Mouse (Mus musculus): ENCODE measurements around the gene Gm49369. TPM values are rescaled to one million over a fixed set of nuclear protein-coding genes. Genes with fewer than 3 reads are reported as not detected.

The Gm49369 gene
- polyA plus RNA-seq, 1 experiment from 2014 or later = 3.0 TPM

Other genes with a start within 250 kb of the Gm49369 start
- not detected in 2 replicates for gene Gm39115, start 246.6 kb downstream of the Gm49369 start, polyA plus RNA-seq (2015; fragmentation: Nextera tagmentation; extraction: Ambion mirVana)
- gene Gm45337, start 238.1 kb downstream of the Gm49369 start, polyA plus RNA-seq (2015; fragmentation: Nextera tagmentation; extraction: Ambion mirVana) = not detected in 2 replicates
- not detected in 2 replicates for gene Gm29735, start 225.6 kb downstream of the Gm49369 start, polyA plus RNA-seq (2015; fragmentation: Nextera tagmentation; extraction: Ambion mirVana)
- not detected in 2 replicates for gene Gm4553, start 216.9 kb downstream of the Gm49369 start, polyA plus RNA-seq (2015; fragmentation: Nextera tagmentation; extraction: Ambion mirVana)
- gene Krtap5-2, start 206.7 kb downstream of the Gm49369 start, polyA plus RNA-seq (2015; fragmentation: Nextera tagmentation; extraction: Ambion mirVana) = not detected in 2 replicates
- gene Gm10153, start 192.3 kb downstream of the Gm49369 start, polyA plus RNA-seq (2015; fragmentation: Nextera tagmentation; extraction: Ambion mirVana) = not detected in 2 replicates
- not detected in 2 replicates for gene Krtap5-3, start 181.3 kb downstream of the Gm49369 start, polyA plus RNA-seq (2015; fragmentation: Nextera tagmentation; extraction: Ambion mirVana)
- gene Gm7579, start 170.8 kb downstream of the Gm49369 start, polyA plus RNA-seq (2015; fragmentation: Nextera tagmentation; extraction: Ambion mirVana) = not detected in 2 replicates
- not detected in 2 replicates for gene Krtap5-5, start 152.7 kb downstream of the Gm49369 start, polyA plus RNA-seq (2015; fragmentation: Nextera tagmentation; extraction: Ambion mirVana)
- not detected in 2 replicates for gene Gm40460, start 141.6 kb downstream of the Gm49369 start, polyA plus RNA-seq (2015; fragmentation: Nextera tagmentation; extraction: Ambion mirVana)
- gene Gm2431, start 124.3 kb downstream of the Gm49369 start, polyA plus RNA-seq (2015; fragmentation: Nextera tagmentation; extraction: Ambion mirVana) = not detected in 2 replicates
- not detected in 2 replicates for gene Gm4559, start 108.3 kb downstream of the Gm49369 start, polyA plus RNA-seq (2015; fragmentation: Nextera tagmentation; extraction: Ambion mirVana)
- gene Krtap5-1, start 85.5 kb downstream of the Gm49369 start, polyA plus RNA-seq (2015; fragmentation: Nextera tagmentation; extraction: Ambion mirVana) = not detected in 2 replicates
- gene Krtap5-4, start 79.1 kb downstream of the Gm49369 start, polyA plus RNA-seq (2015; fragmentation: Nextera tagmentation; extraction: Ambion mirVana) = not detected in 2 replicates
- gene Ifitm10, start 8.9 kb downstream of the Gm49369 start, polyA plus RNA-seq (2015; fragmentation: Nextera tagmentation; extraction: Ambion mirVana) = 2.4 and 3.1 TPM in 2 replicates
- gene Ctsd, start 5.4 kb upstream of the Gm49369 start, polyA plus RNA-seq (2015; fragmentation: Nextera tagmentation; extraction: Ambion mirVana) = 195 and 218 TPM in 2 replicates
- not detected in 2 replicates for gene Syt8, start 52.2 kb upstream of the Gm49369 start, polyA plus RNA-seq (2015; fragmentation: Nextera tagmentation; extraction: Ambion mirVana)
- 0.73 and 0.93 TPM in 2 replicates for gene Tnni2, start 59.1 kb upstream of the Gm49369 start, polyA plus RNA-seq (2015; fragmentation: Nextera tagmentation; extraction: Ambion mirVana)
- gene Lsp1, start 78.1 kb upstream of the Gm49369 start, polyA plus RNA-seq (2015; fragmentation: Nextera tagmentation; extraction: Ambion mirVana) = 3.6 and 4.2 TPM in 2 replicates
- 0.98 TPM in 1 of 2 replicates, not detected in the other for gene Tnnt3, start 116.2 kb upstream of the Gm49369 start, polyA plus RNA-seq (2015; fragmentation: Nextera tagmentation; extraction: Ambion mirVana)
- gene Mrpl23, start 150.0 kb upstream of the Gm49369 start, polyA plus RNA-seq (2015; fragmentation: Nextera tagmentation; extraction: Ambion mirVana) = 20.1 and 22.4 TPM in 2 replicates

Measured in forebrain, embryonic 15.5 days (tissue).